Mouse (Mus musculus): Measurements from ENCODE around the gene Kirrel3.

DNA sequence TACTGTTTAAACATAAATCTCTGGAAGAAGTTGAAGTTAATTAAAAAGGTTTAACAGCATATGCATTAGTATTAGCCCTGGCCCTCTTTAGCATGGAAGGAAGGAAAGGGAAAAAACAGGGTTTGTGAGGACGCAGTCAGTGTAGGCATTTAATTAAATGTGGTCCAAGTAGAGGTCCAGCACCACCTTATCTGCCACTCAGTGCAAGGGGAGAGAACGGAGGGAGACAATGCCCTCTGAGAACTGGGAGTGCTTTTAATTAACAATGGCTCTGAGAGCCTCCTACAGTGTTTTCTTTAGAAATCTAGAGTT, 339.4 kb downstream of the Kirrel3 start:
- TF ChIP-seq GATA1 (IDR thresholded peaks at IDR 0.05; ENCODE audit: borderline replicate concordance, low read length) (no peak), FLI1 (IDR thresholded peaks at IDR 0.05; ENCODE audit: low read length) (no peak)

Measured in megakaryocyte, embryonic 14.5 days (primary cell).